Mouse (Mus musculus): Measurements from ENCODE around the gene Iqsec1.

Iqsec1 gene

GRCm38 (mm10) chr6:90705738-90706137 is 282.7 kb downstream of the Iqsec1 start:
- no peak for DNase-seq (ENCODE audit: low spot score)

DNA sequence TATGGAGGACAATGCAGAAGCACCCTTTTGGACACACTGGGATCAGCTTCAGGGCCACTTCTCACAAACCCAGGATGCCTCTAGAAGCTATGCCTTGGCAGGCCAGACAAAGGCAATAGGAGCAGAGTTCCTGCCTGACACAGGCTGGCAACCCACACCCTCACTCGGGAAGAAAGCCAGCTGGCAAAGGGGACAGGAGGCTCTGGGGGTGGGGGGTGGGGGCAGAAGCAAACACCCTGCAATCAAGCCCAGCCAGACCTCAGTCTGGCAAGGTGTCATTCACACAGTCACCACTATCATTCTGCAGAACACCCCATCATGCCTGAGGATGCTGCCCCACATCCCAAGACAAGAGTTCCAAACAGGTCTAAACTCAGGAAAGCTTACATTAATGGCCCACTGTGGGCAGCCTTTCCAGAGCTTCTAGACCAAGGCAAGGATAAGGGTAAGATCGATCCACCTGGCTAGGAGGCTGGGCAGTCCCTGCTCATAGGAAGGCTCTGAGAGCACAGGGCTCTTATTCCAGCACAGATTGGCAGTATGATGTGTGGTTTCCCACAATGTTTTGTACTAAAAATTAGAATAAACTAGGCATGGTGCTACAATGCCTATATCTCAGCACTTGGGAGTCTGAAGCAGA is 283.7 kb downstream of the Iqsec1 start:
- no peak for DNase-seq (ENCODE audit: low spot score)

DNA sequence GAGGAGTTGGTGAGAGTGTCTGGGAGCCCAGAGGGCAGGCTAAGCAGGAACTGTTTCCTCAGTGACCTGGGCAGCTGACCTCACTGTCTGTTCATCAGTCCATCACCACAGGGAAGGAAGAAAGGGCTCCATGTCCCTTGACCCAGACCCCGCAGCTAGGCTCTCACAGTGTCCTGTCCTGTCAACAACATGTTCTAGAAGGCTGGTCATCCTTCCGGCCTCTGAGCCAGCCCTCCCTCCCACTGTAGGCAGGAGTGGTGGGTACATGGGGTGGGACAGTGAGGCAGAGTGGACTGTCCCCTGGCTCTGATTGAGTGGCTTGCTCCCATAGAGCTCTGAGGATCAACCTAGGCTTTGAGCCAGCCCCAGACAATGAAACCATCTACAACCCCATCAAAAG is 284.7 kb downstream of the Iqsec1 start:
- DNase-seq (ENCODE audit: low spot score) = no peak

- DNase-seq (ENCODE audit: low spot score) = no peak
Observed at GRCm38 (mm10) chr6:90702837-90703735, 285.4 kb downstream of the Iqsec1 start.

DNA sequence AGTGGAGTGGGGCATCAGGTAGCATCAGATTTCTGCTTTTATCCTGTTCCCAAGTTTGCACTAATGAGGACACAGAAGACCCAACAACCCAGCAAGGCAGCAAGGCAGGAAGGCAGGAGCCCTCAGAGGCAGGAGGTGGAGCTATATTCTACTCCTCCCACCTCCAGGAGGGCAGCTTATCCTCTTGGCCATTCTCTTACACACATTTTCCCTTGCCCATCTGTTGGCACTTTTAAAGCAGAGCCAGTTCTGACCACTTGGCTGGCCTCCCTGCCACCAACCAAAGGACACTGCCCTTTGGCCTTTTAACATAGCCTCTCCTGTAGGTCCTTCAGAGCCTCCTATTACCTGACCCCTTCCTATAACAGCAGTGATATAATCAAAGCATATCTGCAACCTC is 286.3 kb downstream of the Iqsec1 start:
- DNase-seq (ENCODE audit: low spot score) = no peak

DNA sequence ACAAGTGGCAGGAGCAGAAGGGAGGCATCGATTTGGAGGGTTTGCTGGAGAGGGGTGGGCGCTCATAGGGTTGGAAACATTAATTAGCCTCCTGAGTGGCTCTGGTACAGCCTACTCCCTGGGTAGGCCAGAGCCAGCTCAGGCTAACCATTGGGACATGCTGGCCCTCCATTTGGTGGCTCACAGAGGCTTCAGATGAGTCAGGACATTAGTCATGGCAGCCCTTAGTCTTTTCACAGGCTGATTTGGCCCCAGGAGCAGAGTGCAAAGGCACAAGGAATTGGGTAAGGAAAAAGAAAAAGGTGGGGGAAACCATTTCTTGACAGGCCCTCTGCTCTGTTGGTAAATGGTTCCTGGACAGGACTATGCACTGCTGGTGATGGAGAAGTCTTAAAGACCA is 287.1 kb downstream of the Iqsec1 start:
- no peak for DNase-seq (ENCODE audit: low spot score)

GRCm38 (mm10) chr6:90700737-90701136 is 287.7 kb downstream of the Iqsec1 start:
- no peak for DNase-seq (ENCODE audit: low spot score)

- DNase-seq (ENCODE audit: low spot score) = no peak
Observed at GRCm38 (mm10) chr6:90700068-90700467, 288.4 kb downstream of the Iqsec1 start.

DNA sequence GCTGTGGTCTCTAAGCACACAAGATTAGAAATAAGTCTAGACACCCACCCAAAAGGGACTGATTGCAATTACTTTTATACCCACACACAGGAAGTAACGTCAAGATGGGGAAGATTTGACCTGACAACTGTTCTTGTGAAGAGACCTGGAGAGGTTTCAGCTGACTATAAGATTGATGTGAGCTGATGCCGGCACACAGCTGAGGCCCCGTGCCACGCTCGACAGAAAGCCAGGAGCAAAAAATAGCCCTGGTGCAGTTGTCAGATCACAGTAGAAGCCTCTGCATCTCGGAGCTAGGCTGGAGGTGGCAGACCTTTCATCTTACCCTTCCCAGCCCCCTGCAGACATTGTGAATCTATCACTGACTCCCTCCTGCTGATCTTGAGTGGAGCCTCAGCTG is 289.6 kb downstream of the Iqsec1 start:
- DNase-seq (ENCODE audit: low spot score) = no peak

DNA sequence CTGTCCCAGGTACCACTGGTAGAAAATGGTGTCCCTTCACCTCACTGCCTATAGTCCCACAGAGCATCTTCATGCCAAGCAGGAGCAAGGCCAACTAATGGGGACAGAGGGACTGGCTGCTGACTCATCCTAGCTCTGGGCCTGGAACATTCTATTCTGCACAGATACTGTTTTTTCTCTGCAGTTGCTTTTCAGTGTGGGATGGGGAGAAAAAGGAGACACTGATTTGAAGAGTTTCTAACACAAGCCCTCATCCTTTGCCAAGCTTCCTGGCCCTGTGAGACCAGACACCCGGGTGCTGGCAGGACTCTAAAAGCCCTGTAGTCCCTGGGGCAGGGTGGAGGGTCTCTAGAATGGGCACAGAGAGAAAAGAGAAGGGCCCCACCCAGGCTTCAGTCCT is 292.7 kb downstream of the Iqsec1 start:
- no peak for DNase-seq (ENCODE audit: low spot score)

- no peak for DNase-seq (ENCODE audit: low spot score)
Observed at GRCm38 (mm10) chr6:90692404-90692803, 296.1 kb downstream of the Iqsec1 start.

GRCm38 (mm10) chr6:90691935-90692334 is 296.6 kb downstream of the Iqsec1 start:
- DNase-seq (ENCODE audit: low spot score) = no peak

- DNase-seq (ENCODE audit: low spot score) = no peak
Observed at GRCm38 (mm10) chr6:90689500-90689899, 299.0 kb downstream of the Iqsec1 start.

GRCm38 (mm10) chr6:90688742-90689141 is 299.7 kb downstream of the Iqsec1 start:
- no peak for DNase-seq (ENCODE audit: low spot score)

- DNase-seq (ENCODE audit: low spot score) = no peak
Observed at GRCm38 (mm10) chr6:90688003-90688402, 300.5 kb downstream of the Iqsec1 start.

DNA sequence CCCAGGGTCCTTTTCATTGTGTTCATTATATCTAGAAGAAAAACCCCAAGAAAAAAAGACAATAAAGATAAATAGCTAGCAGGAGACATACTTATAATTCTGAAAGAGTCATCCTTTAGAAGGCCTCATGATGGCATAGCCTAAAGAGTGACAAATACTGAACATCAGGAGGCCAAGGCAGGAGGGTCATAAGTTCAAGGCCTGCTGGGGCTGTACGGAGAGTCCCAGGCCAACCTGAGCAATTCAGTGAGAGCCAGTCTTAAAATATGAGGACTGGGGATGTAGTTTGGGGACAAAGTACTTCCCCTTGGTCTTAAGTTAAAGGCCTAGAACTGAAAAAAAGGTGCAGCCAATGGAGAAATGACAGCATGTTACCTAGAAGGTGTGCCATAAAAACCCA is 301.7 kb downstream of the Iqsec1 start:
- DNase-seq (ENCODE audit: low spot score) = no peak

DNA sequence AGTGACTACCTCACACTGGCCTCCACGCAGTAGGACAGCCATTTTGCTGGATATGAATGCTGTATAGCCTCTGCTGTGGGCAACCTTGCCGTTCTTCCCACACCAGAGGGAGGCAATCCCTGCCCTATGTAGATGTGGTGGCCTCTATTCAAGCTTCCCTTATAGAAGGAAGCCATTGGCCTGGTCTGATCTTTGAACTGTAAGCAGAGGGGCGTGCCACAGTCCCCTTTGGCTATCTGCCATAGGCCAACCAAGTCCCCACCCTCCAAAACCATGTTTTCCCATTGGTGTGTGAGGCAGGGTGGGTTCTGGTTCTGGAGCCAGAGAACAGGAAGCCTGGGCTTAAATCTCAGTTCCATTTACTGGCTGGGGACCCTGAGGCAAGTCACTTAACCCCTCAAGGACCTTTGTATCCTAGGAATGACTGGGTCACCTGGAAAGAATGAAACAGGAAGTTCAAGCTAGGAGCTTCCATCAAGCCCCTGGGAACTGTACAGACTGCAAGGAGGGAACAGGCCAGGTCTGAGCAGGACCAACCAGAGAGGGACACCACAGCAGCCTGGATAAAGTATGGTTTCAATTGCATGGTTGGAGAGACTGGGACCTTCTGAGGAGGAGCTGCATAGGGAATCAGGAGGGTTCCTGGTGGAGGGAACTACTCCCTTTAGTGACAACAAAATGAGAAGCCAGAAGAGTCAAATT is 304.5 kb downstream of the Iqsec1 start:
- no peak for DNase-seq (ENCODE audit: low spot score)

- DNase-seq (ENCODE audit: low spot score) = no peak
Observed at GRCm38 (mm10) chr6:90680401-90680800, 308.1 kb downstream of the Iqsec1 start.

DNA sequence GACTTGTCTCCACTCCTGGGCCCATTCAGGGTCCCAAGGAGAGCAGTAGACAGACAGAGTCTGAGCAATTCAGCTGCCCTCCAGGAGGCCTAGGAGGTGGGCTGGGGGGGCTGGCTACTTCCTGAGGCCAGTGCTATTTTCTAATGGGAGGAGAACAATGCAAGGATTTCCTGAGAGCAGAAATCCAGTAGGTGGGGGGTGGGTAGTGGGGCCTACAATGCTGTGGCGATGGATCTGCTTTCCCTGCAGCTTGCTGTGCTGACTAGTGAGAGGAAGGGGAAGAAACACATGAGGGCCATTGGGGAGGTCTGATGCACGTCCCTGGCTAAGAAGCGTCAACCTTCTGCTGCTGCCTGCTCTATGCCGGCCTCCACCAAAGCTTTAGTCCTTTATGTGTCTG is 309.7 kb downstream of the Iqsec1 start:
- no peak for DNase-seq (ENCODE audit: low spot score)

GRCm38 (mm10) chr6:90668693-90669092 is 319.8 kb downstream of the Iqsec1 start:
- DNase-seq (ENCODE audit: low spot score) = no peak

DNA sequence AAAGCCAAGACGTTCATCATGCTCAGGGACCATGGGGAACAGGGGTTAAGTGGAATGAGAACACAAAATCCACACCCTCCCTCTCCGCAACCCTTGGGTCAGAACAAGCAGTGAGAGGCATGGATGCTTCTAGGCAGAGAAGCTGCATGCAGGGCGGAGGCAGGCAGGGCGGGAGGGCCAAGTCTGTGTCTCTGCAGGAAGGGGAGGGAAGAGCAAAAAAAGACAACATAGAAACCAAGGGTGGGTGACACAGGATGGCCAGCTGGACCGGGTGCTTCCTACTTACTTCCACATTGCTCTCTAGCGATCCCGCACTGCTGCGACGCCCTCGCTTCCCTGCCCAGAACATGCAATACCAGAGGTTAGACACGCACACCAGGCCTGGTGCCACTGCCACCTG is 324.7 kb downstream of the Iqsec1 start:
- DNase-seq (ENCODE audit: low spot score) = no peak

- DNase-seq (ENCODE audit: low spot score) = no peak
Observed at GRCm38 (mm10) chr6:90662148-90662547, 326.3 kb downstream of the Iqsec1 start.

GRCm38 (mm10) chr6:90661029-90661399 is 327.5 kb downstream of the Iqsec1 start:
- no peak for DNase-seq (ENCODE audit: low spot score)

Data from left cerebral cortex, adult 11 months (tissue).